Mouse (Mus musculus) left cerebral cortex, postnatal 36 days (tissue): ENCODE measurements at regions not wholly inside any gene's neighbourhood (a gene's known extent, or its start where the extent isn't known, plus 50 kb on each side); places are given as distances from the start of the nearest gene placed in this dataset.

Experiments
- DNase-seq, 2 experiments: peaks; one replicate each; pipeline ENCODE4 v3.0.0; 2021 to 2022; ENCODE audit warnings: low spot score in 2 of 2, mixed read lengths in 1 of 2
- intact Hi-C: fragments of 180-260 bp; cut with DNase I; formaldehyde crosslinking; loops from one replicate; pipeline ENCODE4 v1.15.1; 2025

DNA sequence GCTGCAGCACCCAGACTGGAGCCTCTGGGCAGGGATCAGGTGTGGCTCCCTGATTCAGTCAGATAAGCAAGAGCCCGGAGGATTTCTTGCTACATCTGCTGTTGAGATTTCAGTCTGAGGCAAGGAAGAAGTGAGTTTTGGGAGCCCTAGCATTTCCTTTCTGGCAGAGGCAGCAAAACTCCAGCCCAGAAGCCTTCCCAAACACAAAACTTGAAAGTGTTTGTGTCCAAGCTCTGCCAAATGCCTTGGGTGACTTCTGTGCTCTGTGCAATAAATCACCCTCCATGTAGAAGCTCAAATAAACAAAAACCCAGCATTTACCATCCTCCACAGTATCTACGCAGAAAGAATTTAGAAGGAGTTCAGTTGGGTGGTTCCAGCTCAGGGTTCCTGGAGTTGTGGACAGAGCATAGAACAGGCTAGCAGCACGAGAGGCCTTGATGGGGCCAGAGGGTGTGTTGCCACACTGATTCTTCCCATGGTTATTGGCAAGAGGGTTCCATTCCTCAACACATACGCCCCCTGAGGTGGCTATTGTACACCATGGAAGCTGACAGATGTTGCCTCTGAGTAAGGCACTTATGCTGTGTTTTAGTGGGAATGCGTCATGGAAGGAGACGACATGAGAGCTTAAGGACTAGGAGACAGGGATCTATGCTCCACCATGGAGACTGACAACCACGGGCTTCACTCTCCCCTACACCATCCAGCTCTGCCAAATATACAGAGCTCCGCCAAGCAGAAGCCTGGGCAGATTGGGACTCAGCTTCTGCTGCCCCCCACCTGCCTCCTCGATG is 125.1 kb downstream of the Tmem17 start:
- intact Hi-C loops, result no loop called here
- no peak for DNase-seq

DNA sequence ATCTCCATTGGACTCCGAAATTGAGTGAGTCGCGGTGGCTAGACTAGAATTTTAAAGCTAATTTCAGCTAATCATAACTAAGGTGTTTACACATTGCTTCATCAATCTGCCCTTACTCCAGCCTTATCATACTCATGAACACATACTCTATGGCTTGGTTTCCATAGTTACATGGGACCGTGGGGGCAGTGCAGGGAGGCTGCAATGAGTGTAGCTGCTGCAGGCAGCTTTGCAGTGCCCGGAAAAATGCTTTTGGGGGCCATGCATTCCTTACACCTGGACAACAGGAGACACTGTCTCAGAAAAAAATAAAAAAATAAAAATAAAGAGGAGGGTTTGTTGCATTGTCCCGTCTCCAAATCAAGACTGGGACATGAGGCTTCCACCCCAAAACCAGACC is 126.3 kb downstream of the Tmem17 start:
- intact Hi-C loops, result no loop called here

DNA sequence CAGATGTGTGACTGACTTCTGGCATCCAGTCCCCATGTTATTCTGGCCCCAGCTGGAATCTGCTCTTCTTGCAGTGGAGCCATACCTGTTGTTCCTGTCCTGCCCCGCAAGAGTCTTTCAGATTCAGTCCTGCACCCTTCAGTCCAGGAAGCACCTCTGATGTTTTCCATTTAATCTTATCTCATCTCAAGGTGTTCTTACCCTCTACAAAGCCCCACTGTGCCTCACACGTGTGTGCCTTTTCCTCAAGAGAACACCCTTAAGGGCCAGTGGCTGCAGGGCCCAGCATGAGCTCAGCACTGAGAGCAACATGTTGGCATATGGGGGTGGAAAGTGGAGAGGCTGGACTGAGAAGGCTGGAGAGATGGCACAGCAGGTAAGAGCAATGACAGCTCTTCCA is 126.8 kb downstream of the Tmem17 start:
- intact Hi-C loops, result no loop called here
- DNase-seq, result no peak

More for the DNA sequence above, 126.3 kb downstream of the Tmem17 start:
- no peak for DNase-seq

DNA sequence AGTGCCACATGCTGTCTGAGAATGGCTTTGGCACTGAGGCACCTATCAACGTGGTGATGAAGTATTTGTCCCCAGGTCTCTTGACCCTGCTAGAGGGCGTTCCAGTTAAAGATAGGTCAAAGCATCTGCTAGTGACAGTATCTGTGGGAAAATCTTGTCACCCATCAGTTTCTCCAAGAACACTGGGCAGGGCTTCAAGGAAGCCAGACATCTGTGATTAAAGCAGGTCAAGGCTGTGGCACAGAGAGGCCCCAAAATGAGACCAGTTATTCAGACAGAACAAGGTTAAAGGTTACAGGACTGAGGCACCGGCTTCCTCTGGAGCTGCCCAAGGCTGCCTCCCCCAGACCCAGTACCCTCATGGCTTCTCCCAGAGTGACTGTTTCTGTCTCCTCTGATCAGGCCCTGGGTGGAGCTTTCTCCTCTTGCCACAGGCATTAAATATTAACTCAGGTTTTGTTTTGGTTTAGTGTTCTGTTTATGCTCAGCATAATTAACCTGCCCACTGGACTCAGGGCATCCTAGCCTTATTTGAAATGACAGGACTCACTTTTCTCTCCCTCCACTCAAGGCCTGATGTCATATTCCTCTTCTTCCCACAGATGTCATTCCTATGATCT is 128.6 kb downstream of the Tmem17 start:
- intact Hi-C loops, result no loop called here
- DNase-seq, result no peak

DNA sequence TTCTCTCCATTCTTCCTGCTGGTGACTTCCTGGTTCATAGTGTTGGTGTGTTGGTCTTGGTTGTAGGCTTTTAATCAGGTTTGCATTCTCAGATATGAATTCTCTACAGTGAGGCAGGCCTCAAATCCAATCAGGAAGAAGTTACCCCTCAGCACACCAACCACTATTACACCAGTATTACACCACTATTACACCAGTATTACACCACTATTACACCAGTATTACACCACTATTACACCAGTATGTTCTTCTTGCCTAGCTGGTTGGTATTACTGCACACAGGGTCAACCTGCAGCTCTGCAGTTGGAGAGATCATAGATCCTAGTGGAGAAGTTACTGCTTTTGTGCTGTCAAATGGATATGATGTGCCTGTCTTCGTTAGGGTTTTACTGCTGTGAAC is 129.6 kb downstream of the Tmem17 start:
- intact Hi-C loops, result no loop called here
- DNase-seq, result no peak

GRCm38 (mm10) chr11:22644010-22644625 is 132.2 kb downstream of the Tmem17 start:
- intact Hi-C loops, result no loop called here
- no peak for DNase-seq

GRCm38 (mm10) chr11:22644877-22645276 is 133.0 kb downstream of the Tmem17 start:
- intact Hi-C loops, result no loop called here

DNA sequence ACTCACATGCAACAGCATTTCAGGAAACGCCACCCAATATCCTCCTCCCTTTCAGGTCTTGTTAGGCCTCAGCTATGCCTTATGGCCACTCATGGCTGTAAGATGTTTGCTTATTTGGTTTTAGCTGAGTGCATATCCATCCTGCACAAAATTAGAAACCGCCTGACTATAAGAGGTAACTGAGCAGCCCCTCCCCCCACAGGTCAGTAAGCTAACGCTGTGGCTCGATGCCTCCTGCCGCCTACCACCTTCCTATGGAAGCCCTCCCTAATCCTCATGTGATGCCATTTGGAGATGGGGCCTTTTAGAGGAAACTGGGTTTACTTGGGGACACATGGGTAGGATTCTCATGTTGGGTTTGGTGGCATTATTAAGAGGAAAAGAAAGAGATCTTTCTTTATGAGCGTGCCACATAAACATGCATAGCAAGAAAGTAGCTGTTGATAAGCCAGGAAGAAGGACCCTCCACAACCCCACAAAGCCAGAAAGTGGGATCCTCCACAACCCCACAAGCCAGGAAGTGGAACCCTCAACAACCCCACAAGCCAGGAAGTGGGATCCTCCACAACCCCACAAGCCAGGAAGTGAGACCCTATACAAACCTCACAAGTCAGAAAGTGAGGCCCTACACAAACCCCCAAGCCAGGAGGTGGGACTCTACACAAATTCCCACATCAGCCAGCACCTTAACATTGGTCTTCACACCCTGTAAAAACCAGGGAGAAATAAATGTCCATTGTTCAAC is 134.5 kb downstream of the Tmem17 start:
- intact Hi-C loops, result no loop called here
- DNase-seq, result no peak

More at GRCm38 (mm10) chr11:22644877-22645276, 133.0 kb downstream of the Tmem17 start:
- DNase-seq, result no peak

DNA sequence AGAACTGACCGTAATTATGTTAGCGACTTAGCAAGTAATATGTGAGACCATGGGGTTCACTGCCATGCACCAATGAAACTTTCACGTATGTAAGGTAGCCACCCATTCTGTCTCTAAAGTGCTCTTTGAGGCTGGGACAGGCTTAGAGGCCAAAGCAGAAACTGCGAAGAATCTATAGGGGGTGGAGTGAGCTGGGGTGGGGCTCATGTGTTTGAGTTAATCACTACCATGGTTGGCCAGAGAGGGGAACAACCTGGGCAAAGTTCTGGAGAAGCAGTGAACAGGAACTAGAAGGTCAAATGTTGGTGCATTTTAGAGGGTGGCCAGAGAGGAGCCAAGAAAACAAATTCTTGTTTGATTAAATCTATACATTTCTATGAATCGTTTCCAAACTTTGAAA is 136.4 kb downstream of the Tmem17 start:
- no peak for DNase-seq
- intact Hi-C loops, result no loop called here

DNA sequence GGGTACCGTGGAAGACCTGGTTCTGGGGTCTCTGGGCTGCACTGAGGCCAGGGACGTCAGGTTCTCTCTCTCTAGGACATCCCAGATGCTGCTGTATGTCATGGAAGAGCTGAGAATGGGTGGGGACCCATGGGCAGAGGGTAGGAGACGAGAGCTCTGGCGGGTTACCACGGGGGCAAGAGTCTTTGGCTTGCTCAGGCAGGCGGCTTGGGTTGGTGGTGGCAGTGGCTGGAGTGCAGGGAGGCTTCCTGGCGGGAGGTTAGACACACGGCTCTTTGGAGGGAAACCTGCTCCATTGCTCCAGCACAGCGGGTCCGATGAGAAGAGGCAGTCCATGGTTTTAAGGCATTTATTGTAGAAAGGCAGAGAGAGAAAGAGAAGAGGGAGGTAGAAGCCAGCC is 138.9 kb downstream of the Tmem17 start:
- intact Hi-C loops, result no loop called here
- no peak for DNase-seq

DNA sequence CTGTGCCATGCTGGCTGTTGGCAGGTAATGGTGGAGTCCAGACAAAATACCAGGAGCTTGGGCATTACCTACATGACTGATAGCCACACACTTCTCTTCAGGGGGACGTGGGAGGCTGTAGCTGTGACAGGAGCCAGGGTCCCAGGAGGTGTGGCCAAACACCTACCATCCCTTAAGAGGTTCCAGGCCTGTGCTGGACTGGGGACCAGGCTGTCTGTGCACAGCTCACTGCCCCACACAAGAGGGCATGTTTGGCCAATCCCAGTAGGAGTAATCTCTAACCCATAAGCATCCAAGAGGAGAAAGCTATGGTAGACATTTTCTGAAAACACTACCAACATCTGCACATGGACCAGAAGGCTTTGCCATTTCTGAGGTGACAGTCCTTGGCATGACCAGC is 139.4 kb downstream of the Tmem17 start:
- intact Hi-C loops, result no loop called here
- no peak for DNase-seq

GRCm38 (mm10) chr11:22651911-22652310 is 140.0 kb downstream of the Tmem17 start:
- DNase-seq, result no peak
- intact Hi-C loops, result no loop called here

DNA sequence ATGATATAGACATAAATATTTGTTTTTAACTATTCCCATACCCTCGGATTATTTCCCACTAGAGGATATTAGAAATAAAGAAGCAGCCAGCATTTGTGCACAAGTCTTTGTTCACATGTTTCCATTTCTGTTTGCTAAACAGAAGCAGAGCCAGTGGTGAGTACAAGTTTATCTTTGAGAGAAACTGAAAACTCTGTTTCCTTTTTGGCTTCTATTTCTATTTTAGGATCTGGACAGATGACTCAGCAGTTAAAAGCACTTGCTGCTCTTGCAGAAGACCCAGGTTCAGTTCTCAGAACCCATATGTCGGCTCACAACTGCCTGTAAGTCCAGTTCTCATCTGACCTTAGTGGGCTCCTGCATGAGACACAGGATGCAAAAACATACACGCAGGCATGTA is 141.0 kb downstream of the Tmem17 start:
- no peak for DNase-seq
- intact Hi-C loops, result no loop called here

- no peak for DNase-seq
- intact Hi-C loops, result no loop called here
Measured at GRCm38 (mm10) chr11:22653366-22653765, 141.5 kb downstream of the Tmem17 start.

DNA sequence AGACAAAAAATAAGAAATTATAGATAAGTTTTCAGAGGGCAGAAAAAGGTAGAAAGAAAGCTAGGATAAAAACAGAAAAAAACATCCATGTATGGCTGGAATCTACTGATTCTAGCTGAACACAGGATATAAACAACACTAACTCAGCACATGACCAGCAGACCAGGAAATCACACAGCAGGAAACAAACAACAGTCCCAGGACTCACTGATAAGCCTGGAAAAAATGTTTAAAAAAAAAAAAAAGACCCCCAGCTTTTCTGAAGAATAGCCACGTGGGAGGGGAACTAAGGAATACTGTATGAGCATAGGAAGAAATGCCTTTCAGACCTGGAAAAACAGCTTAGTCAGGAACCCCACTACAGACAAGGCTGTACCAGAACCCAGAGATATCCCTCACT is 145.7 kb downstream of the Tmem17 start:
- intact Hi-C loops, result no loop called here
- no peak for DNase-seq

DNA sequence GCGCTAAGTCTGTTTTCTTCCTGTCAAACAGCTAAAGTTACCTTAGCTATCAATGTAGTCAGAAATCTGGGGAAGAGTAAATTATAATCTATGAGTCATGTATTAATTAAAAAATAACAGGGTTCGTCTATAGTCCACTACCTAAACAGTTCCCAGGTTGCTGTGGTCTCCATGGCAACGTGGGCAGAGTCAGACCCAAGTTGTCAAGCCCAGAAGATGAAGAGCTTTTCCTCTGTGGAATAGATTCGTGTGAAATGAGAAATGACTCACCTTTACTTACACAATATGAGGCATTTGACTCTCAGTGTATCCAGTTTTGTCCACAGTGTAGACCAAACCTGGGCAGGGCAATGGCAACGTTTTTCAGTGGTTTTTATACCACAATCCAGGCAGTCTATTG is 149.2 kb downstream of the Tmem17 start:
- intact Hi-C loops, result no loop called here
- no peak for DNase-seq

- no peak for DNase-seq
- intact Hi-C loops, result no loop called here
Measured at GRCm38 (mm10) chr11:22661713-22662551, 150.0 kb downstream of the Tmem17 start.

GRCm38 (mm10) chr11:22665978-22666377 is 154.1 kb downstream of the Tmem17 start:
- intact Hi-C loops, result no loop called here

DNA sequence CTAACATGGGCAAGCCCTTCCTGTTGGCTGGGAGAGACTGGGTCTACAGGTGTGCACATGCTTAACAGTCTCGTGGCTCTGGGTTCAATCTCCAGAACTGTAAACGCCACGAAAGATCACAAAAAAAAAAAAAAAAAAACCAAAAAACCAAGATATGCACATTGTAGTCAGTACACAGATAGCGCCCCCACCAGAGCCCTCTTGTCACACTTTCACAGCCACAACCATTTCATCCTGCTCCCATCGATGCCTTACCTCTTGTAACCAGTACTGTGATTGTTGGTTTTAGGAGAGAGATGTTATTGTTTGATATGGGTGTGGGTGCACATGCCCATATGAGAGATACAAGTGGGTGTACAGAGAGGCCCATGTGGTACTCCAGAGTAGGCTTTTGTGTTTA is 154.5 kb downstream of the Tmem17 start:
- intact Hi-C loops, result no loop called here

More at GRCm38 (mm10) chr11:22665978-22666377, 154.1 kb downstream of the Tmem17 start:
- no peak for DNase-seq

More for the DNA sequence above, 154.5 kb downstream of the Tmem17 start:
- DNase-seq, result no peak
